Mouse (Mus musculus) liver, embryonic 16.5 days (tissue): Measurements from ENCODE around the gene Wnt4. TPM values are rescaled to one million over a fixed set of nuclear protein-coding genes. Genes with fewer than 3 reads are reported as not detected.

Experiments
- ATAC-seq: fragments of 200-750 bp; cut with Nextera tagmentation; 2 replicates; pipeline ENCODE4 v1.8.0; 2017; ENCODE audit warnings: low read depth, mild to moderate bottlenecking, moderate number of reproducible peaks, moderate library complexity
- H3K27ac ChIP-seq: fragments of 300-500 bp; sonication (generic); 2 replicates; pipeline ENCODE4 v1.5.1; 2014; ENCODE audit warnings: mild to moderate bottlenecking, low read length
- H3K27me3 ChIP-seq: fragments of 300-500 bp; sonication (generic); 2 replicates; pipeline ENCODE4 v1.6.1; 2014; ENCODE audit warnings: low read depth, low read length, mixed read lengths; ENCODE audit not compliant: control insufficient read depth, insufficient read depth
- H3K36me3 ChIP-seq: fragments of 300-500 bp; sonication (generic); 2 replicates; pipeline ENCODE4 v1.6.1; 2014; ENCODE audit warnings: mild to moderate bottlenecking; ENCODE audit not compliant: control insufficient read depth, insufficient read depth
- H3K4me1 ChIP-seq: fragments of 300-500 bp; sonication (generic); 2 replicates; pipeline ENCODE4 v1.6.1; 2014; ENCODE audit warnings: low read depth, low read length, mixed read lengths; ENCODE audit not compliant: control insufficient read depth
- H3K4me2 ChIP-seq: fragments of 300-500 bp; sonication (generic); 2 replicates; pipeline ENCODE4 v1.6.1; 2014; ENCODE audit warnings: low read depth, low read length, mixed read lengths
- H3K4me3 ChIP-seq: fragments of 300-500 bp; sonication (generic); 2 replicates; pipeline ENCODE4 v1.5.1; 2014; ENCODE audit warnings: low read depth, mild to moderate bottlenecking, low read length
- H3K9ac ChIP-seq: fragments of 300-500 bp; sonication (generic); 2 replicates; pipeline ENCODE4 v1.6.1; 2014; ENCODE audit warnings: low read depth, low read length
- H3K9me3 ChIP-seq: fragments of 300-500 bp; sonication (generic); replicated peaks from 2 replicates; pipeline ENCODE4 v1.6.1; 2016; ENCODE audit warnings: low read length; ENCODE audit not compliant: control insufficient read depth
- WGBS: fragments of 180-500 bp; shearing (Covaris S2); extraction: QIAGEN DNeasy Blood & Tissue Kit; methylation state at CpG from one replicate; pipeline ENCODE4 v1.1.7; 2014; ENCODE audit not compliant: insufficient replicate concordance; 5-methylcytosine and 5-hydroxymethylcytosine counted together
- polyA plus RNA-seq: library from polyadenylated mRNA; unstranded; fragments of >200 nt; fragmentation: Nextera tagmentation; extraction: Ambion mirVana; gene quantifications from 2 replicates; pipeline ENCODE4 v1.2.1, GENCODE M21; 2015

Gene Wnt4
- polyA plus RNA-seq, 1 experiment from 2014 or later = 0.19 TPM

GRCm38 (mm10) chr4:137294951-137295350 is 17.7 kb downstream of the Wnt4 start:
- H3K9ac ChIP-seq = no peak overlapping the region
- H3K4me3 ChIP-seq = no peak overlapping the region
- no peaks in the 10 kb centered on the region for H3K9me3 ChIP-seq
- 70% methylated on average over 8 of the region's 8 CpGs for WGBS
- no peaks in the 10 kb centered on the region for H3K4me1 ChIP-seq
- no peaks in the 10 kb centered on the region for H3K36me3 ChIP-seq
- no peak for ATAC-seq
- no peak overlapping the region for H3K27ac ChIP-seq
- H3K27me3 ChIP-seq = no peaks in the 10 kb centered on the region
- H3K4me2 ChIP-seq = no peak overlapping the region

DNA sequence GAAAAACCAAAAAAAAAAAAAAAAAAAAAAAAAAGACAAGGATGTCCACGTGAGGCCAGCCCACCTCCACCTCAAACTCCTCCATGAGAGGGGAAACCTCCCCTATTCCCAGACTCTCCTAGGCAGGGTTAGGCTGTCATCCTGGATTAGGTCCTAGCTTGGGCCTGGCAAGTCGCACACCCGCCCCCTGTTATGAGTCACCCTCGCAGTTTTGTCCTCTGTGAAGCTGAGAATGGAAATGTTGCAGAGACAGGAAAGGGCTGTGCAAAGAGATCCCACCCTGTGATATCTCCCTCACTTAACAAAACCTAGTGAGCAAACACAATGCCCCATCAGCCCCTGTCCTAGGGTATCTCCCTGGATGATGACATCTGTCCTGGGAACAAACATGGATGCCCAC is 20.3 kb downstream of the Wnt4 start:
- Histone ChIP-seq H3K4me2 (no peak overlapping the region), H3K27me3 (no peaks in the 10 kb centered on the region), H3K9ac (no peak overlapping the region), H3K27ac (no peak overlapping the region), H3K4me1 (no peaks in the 10 kb centered on the region), H3K9me3 (no peaks in the 10 kb centered on the region), H3K4me3 (no peak overlapping the region), H3K36me3 (no peaks in the 10 kb centered on the region)
- no peak for ATAC-seq
- WGBS = 48% methylated on average over 4 of the region's 4 CpGs

GRCm38 (mm10) chr4:137298406-137298805 is 21.1 kb downstream of the Wnt4 start:
- Histone ChIP-seq H3K27ac (no peak overlapping the region), H3K36me3 (no peaks in the 10 kb centered on the region), H3K4me1 (no peaks in the 10 kb centered on the region), H3K4me3 (no peak overlapping the region), H3K4me2 (no peak overlapping the region), H3K9ac (no peak overlapping the region), H3K9me3 (no peaks in the 10 kb centered on the region), H3K27me3 (no peaks in the 10 kb centered on the region)
- 69% methylated on average over 8 of the region's 8 CpGs for WGBS
- no peak for ATAC-seq

DNA sequence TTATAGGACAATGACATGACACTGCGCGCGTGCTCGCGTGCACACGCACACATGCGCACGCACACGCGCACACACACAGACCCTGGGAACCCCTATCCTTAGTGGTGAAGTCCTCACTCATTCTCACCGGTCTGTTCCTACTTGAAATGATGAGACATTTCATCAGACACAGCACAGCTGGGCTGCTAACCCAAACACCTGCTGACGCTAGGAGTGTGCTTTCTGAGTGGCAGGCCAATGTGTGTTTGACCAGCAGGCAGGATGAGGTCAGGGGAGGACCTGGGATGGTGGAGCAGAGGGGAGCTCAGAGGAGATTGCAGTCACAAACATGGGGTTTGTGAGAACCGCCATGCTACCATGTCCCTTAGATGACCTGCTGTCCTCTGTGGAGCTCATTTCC is 22.9 kb downstream of the Wnt4 start:
- Histone ChIP-seq H3K9ac (no peak overlapping the region), H3K4me2 (no peak overlapping the region), H3K27me3 (no peaks in the 10 kb centered on the region), H3K9me3 (no peaks in the 10 kb centered on the region), H3K36me3 (no peaks in the 10 kb centered on the region), H3K4me1 (no peaks in the 10 kb centered on the region; the same call in 1 of the 2 replicates), H3K4me3 (no peak overlapping the region), H3K27ac (no peak overlapping the region)
- no peak for ATAC-seq
- WGBS = 83% methylated on average over 13 of the region's 13 CpGs

GRCm38 (mm10) chr4:137301635-137302034 is 24.3 kb downstream of the Wnt4 start:
- H3K27me3 ChIP-seq = no peaks in the 10 kb centered on the region
- no peak overlapping the region for H3K9ac ChIP-seq
- no peaks in the 10 kb centered on the region; the same call in 1 of the 2 replicates for H3K4me1 ChIP-seq
- no peak overlapping the region for H3K27ac ChIP-seq
- H3K4me2 ChIP-seq = no peak overlapping the region
- H3K4me3 ChIP-seq = no peak overlapping the region
- 75% methylated on average over 16 of the region's 16 CpGs for WGBS
- no peaks in the 10 kb centered on the region for H3K36me3 ChIP-seq
- H3K9me3 ChIP-seq = no peaks in the 10 kb centered on the region
- no peak for ATAC-seq

- no peaks in the 10 kb centered on the region for H3K36me3 ChIP-seq
- H3K9me3 ChIP-seq = no peaks in the 10 kb centered on the region
- H3K9ac ChIP-seq = no peak overlapping the region
- H3K27me3 ChIP-seq = no peaks in the 10 kb centered on the region
- ATAC-seq = no peak
- peaks cover 5% of the 10 kb centered on the region; the same call in 1 of the 2 replicates for H3K4me1 ChIP-seq
- H3K4me3 ChIP-seq = no peak overlapping the region
- no peak overlapping the region for H3K4me2 ChIP-seq
- WGBS = 80% methylated on average over 7 of the region's 7 CpGs
- H3K27ac ChIP-seq = no peak overlapping the region
Observed at GRCm38 (mm10) chr4:137304106-137304505, 26.8 kb downstream of the Wnt4 start.

DNA sequence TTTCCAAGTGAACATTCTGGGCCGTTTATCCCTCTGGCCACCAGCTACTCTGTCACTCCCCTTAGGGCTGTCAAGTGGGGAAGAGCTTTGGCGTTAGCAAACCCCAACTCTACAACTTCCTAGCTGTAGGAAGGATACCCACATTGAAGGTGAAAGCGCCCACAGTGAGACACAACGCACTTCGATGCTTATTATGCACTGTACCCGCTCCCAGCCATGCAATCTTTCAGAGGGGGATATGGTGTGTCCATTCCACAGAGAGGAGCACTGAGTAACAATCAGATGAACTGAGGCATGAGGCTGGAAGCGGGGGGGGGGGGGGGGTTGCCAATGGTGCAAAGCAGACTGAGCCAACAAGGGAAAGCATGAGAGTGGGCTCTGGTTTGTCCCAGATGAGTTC is 27.8 kb downstream of the Wnt4 start:
- H3K4me1 ChIP-seq = peaks cover 5% of the 10 kb centered on the region; the same call in 1 of the 2 replicates
- H3K4me3 ChIP-seq = no peak overlapping the region
- no peaks in the 10 kb centered on the region for H3K36me3 ChIP-seq
- H3K27ac ChIP-seq = no peak overlapping the region
- H3K27me3 ChIP-seq = no peaks in the 10 kb centered on the region
- ATAC-seq = no peak
- H3K9me3 ChIP-seq = no peaks in the 10 kb centered on the region
- H3K9ac ChIP-seq = no peak overlapping the region
- WGBS = 73% methylated on average over 7 of the region's 7 CpGs
- no peak overlapping the region for H3K4me2 ChIP-seq

- no peaks in the 10 kb centered on the region for H3K27me3 ChIP-seq
- 74% methylated on average over 13 of the region's 13 CpGs for WGBS
- peaks cover 5% of the 10 kb centered on the region; the same call in 1 of the 2 replicates for H3K4me1 ChIP-seq
- ATAC-seq = no peak
- no peaks in the 10 kb centered on the region for H3K36me3 ChIP-seq
- H3K4me3 ChIP-seq = no peak overlapping the region
- no peak overlapping the region for H3K4me2 ChIP-seq
- H3K9ac ChIP-seq = no peak overlapping the region
- no peak overlapping the region for H3K27ac ChIP-seq
- no peaks in the 10 kb centered on the region for H3K9me3 ChIP-seq
Observed at GRCm38 (mm10) chr4:137305831-137306576, 28.7 kb downstream of the Wnt4 start.

GRCm38 (mm10) chr4:137306577-137306888 is 29.2 kb downstream of the Wnt4 start:
- 81% methylated on average over 8 of the region's 8 CpGs for WGBS
- Histone ChIP-seq H3K27ac (no peak overlapping the region), H3K4me3 (no peak overlapping the region), H3K4me2 (no peak overlapping the region), H3K9ac (no peak overlapping the region), H3K27me3 (no peaks in the 10 kb centered on the region), H3K9me3 (no peaks in the 10 kb centered on the region), H3K4me1 (peaks cover 5% of the 10 kb centered on the region; the same call in 1 of the 2 replicates), H3K36me3 (no peaks in the 10 kb centered on the region)
- no peak for ATAC-seq
